Mouse (Mus musculus): ENCODE results near the gene Anks4b. TPM values are rescaled to one million over a fixed set of nuclear protein-coding genes. Genes with fewer than 3 reads are reported as not detected.

Anks4b gene
- polyA plus RNA-seq (2012; ENCODE audit: insufficient read depth, insufficient read length, missing spikeins), result not detected in 2 replicates

DNA sequence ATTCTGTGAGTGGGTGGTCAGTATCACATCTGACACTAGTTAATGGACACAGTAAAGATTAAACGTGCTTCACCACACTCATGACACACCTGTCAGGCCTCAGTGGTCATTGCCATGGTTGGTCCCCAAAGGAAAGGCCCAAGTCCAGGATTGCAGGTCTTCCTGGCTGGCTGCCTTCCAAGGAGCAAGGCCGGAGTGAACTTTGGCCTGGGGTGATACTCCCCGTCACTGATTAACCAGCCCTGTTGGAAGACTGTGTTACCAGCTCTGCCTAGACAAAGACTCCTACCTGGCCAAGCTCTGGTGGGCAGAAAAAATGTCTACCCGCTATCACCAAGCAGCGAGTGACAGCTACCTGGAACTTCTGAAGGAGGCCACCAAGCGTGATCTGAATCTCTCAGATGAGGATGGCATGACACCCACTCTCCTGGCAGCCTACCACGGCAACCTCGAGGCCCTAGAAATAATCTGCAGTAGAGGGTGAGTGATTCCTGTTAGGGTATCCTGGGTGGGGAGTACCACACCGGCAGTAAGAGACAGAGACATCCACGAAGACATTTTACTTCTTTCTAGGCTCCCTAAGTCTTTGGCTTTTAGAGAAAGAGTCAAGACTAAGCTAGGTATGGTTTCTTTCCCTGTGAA lies at the start of gene Anks4b:
Gene Anks4b, plus strand, starts transcription at position 256 of the 642 bp plus-strand sequence.
- no peak for TF ChIP-seq CTCF (IDR thresholded peaks at IDR 0.05; ENCODE audit: low read depth, low read length)
- TF ChIP-seq POLR2A (IDR thresholded peaks at IDR 0.05; ENCODE audit: borderline replicate concordance, low read depth, low read length), result no peak
- Histone ChIP-seq H3K4me3 (ENCODE audit: insufficient read depth, low read length) (no peak within 1 kb of the TSS), H3K4me1 (ENCODE audit: control insufficient read depth, insufficient read depth, low read length) (no peaks in the 10 kb centered on the region), H3K27ac (ENCODE audit: insufficient read depth, low read depth, low read length) (no peak within 1 kb of the TSS)

DNA sequence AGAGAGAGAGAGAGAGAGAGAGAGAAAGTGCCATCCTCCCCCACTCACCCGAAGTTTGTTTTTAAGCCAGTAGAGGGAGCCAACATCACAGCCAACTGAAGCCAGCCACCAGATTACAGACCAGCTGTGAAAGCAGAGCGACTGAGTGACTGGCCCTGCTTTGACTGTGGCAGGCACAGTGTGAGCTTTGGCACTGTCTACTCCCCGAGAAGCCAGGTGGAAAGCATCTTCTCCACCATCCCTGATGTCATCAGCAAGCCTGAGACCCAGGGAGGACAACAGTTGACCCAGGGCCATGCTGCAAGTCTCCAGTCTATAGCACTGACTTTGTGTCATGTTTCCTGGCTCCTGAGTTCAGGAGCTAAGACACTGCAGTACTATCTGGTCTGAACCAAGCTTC lies 48.8 kb upstream of the Anks4b start:
- no peak overlapping the region for H3K27ac ChIP-seq (ENCODE audit: insufficient read depth, low read depth, low read length)
- H3K4me3 ChIP-seq (ENCODE audit: insufficient read depth, low read length), result no peak overlapping the region
- peaks cover 2% of the 10 kb centered on the region; the same call in 1 of the 2 replicates for H3K4me1 ChIP-seq (ENCODE audit: control insufficient read depth, insufficient read depth, low read length)
- peak; percentile 39; the same call in 1 of the 2 replicates for TF ChIP-seq CTCF (IDR thresholded peaks at IDR 0.05; ENCODE audit: low read depth, low read length)
- TF ChIP-seq POLR2A (IDR thresholded peaks at IDR 0.05; ENCODE audit: borderline replicate concordance, low read depth, low read length), result no peak

DNA sequence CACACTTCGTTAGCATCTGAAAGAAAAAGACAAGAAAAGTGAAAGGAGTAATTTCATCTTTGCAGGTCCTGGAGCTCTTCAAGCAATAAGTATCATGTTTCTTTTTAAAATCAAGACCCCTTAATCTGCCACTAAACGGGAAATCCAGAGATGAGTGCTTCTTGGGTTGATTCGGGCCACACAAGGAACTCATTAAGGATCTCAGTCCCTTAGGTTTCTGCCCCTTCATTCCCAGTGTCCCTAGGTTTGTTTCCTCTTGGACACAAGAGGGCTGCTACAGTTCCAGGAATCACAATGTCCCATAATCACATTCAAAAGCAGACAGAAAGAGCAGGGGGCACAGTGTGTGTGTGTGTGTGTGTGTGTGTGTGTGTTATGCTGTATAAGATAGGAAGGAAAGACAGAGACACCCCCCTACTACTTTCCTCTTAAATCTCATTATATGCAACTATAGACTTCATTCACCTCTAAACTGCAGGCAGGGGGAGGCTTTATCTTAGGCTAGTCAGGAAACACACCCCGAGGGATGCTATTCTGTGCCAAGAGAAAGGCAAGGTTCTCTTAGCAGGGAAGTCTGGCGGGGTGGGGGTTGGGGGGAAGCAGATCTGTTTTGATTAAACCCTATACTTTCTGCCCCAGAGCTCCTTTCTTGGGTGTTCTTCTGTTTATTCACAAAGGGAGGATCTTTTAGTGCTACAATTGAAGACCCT lies 46.5 kb upstream of the Anks4b start:
- Histone ChIP-seq H3K27ac (ENCODE audit: insufficient read depth, low read depth, low read length) (no peak overlapping the region), H3K4me3 (ENCODE audit: insufficient read depth, low read length) (no peak overlapping the region), H3K4me1 (ENCODE audit: control insufficient read depth, insufficient read depth, low read length) (peaks cover 2% of the 10 kb centered on the region; the same call in 1 of the 2 replicates)
- TF ChIP-seq POLR2A (IDR thresholded peaks at IDR 0.05; ENCODE audit: borderline replicate concordance, low read depth, low read length), result no peak
- no peak for TF ChIP-seq CTCF (IDR thresholded peaks at IDR 0.05; ENCODE audit: low read depth, low read length)

DNA sequence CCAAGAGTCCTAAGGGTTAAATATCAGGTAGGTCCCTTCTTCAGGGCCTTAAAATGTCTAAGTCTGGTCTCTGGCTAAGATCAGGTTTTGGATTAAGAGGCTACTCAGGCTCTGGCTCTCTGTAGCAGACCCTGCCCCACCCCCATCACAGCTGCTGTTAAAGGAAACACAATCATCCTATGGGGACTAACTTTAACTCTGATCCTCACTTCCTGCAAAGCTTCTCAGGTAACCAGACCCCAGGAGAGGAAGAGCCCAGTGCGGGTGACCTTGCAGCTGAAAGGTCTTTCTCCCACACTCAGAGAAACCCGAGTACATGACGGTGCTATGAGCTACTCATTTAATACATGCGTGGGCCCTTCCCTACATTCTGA lies 46.0 kb upstream of the Anks4b start:
- H3K4me1 ChIP-seq (ENCODE audit: control insufficient read depth, insufficient read depth, low read length), result peaks cover 2% of the 10 kb centered on the region; the same call in 1 of the 2 replicates
- TF ChIP-seq POLR2A (IDR thresholded peaks at IDR 0.05; ENCODE audit: borderline replicate concordance, low read depth, low read length) (no peak), CTCF (IDR thresholded peaks at IDR 0.05; ENCODE audit: low read depth, low read length) (no peak)
- no peak overlapping the region for H3K4me3 ChIP-seq (ENCODE audit: insufficient read depth, low read length)
- H3K27ac ChIP-seq (ENCODE audit: insufficient read depth, low read depth, low read length), result no peak overlapping the region

DNA sequence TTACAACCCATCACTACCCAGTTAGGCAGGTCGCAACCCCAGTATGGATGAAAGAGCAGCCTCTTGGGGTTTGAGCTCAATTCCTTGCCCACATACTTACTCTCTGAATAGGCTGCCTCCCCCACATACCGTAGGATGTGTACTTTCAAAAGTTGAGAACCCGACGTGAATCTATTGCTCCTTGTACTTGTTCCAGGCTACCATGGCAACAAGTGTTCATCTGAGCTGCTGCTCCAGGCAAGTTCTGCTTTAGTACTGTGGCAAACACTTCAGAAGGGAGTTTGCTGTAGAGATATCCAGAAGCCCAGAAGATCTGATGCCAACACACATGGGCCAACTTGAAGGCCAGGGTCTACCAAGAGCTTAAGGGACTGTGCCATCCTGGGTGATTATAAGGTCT lies 44.7 kb upstream of the Anks4b start:
- no peak overlapping the region for H3K4me3 ChIP-seq (ENCODE audit: insufficient read depth, low read length)
- H3K27ac ChIP-seq (ENCODE audit: insufficient read depth, low read depth, low read length), result no peak overlapping the region
- peaks cover 2% of the 10 kb centered on the region; the same call in 1 of the 2 replicates for H3K4me1 ChIP-seq (ENCODE audit: control insufficient read depth, insufficient read depth, low read length)
- TF ChIP-seq POLR2A (IDR thresholded peaks at IDR 0.05; ENCODE audit: borderline replicate concordance, low read depth, low read length) (no peak), CTCF (IDR thresholded peaks at IDR 0.05; ENCODE audit: low read depth, low read length) (no peak)

DNA sequence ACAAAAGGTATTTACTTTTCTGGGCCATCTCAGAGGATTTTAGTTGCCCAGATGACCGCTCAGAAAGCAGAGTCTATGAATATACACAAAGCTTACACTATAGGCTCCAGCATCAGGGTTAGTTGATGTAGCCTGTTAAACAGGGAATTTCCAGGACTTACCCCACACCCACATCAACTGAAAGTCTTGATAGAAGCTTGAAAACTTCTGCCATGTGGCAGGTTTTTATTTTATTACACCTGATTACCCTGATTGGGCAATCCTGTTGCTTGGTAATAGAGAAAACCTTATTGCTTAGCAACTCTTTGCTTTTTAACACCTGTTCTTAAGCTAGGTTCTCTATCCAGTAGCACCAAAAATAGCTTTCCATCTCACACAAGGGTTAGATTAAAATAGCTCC lies 30.9 kb upstream of the Anks4b start:
- H3K27ac ChIP-seq (ENCODE audit: insufficient read depth, low read depth, low read length), result no peak overlapping the region
- no peaks in the 10 kb centered on the region for H3K4me1 ChIP-seq (ENCODE audit: control insufficient read depth, insufficient read depth, low read length)
- TF ChIP-seq POLR2A (IDR thresholded peaks at IDR 0.05; ENCODE audit: borderline replicate concordance, low read depth, low read length), result no peak
- no peak for TF ChIP-seq CTCF (IDR thresholded peaks at IDR 0.05; ENCODE audit: low read depth, low read length)
- H3K4me3 ChIP-seq (ENCODE audit: insufficient read depth, low read length), result no peak overlapping the region

DNA sequence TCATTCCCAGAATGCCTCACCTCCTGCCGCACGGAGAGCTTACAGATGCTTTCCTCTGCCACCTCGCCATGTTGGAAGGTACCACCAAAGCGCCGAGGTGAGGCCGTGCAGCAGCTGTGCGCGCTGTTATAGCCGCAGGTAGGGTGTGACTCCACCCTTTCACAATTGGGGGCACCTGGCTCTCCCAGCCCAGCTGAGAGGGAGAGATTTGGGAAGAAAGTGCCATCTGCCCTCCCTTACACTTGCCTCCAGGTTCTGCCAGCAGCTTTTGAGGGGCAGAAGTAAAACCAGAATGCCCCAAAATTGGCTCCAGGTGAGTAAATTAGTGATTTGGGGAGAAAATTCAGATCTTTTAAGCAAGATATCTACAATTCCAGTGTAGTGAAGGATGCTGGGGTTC lies 28.5 kb upstream of the Anks4b start, which contains the start of gene Zp2:
Gene Zp2, minus strand, starts transcription at position 101 of the 400 bp plus-strand sequence.
- TF ChIP-seq CTCF (IDR thresholded peaks at IDR 0.05; ENCODE audit: low read depth, low read length) (no peak), POLR2A (IDR thresholded peaks at IDR 0.05; ENCODE audit: borderline replicate concordance, low read depth, low read length) (no peak)

DNA sequence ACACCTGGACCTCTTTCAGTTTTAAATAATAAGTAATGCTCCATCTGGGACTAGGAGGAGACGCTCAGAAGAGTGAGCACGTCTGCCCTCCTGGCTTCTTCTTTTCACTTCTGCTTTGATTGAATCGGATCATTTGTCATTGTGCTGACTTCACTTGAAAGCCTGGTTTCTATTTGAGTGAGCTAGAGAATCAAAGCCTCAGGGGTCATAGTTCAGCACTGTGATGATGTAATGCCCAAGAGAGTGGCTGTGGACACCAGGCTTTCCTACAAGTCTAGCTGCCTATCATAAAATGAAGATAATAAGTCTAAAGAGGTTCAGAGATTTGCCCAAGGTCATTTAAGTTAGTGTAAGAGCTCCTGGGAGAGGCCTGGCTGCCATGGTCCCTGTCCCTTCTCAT lies 23.4 kb upstream of the Anks4b start:
- no peak for TF ChIP-seq POLR2A (IDR thresholded peaks at IDR 0.05; ENCODE audit: borderline replicate concordance, low read depth, low read length)
- TF ChIP-seq CTCF (IDR thresholded peaks at IDR 0.05; ENCODE audit: low read depth, low read length), result no peak
- Histone ChIP-seq H3K27ac (ENCODE audit: insufficient read depth, low read depth, low read length) (peak overlapping the region; percentile 45), H3K4me1 (ENCODE audit: control insufficient read depth, insufficient read depth, low read length) (peaks cover 7% of the 10 kb centered on the region), H3K4me3 (ENCODE audit: insufficient read depth, low read length) (no peak overlapping the region)

More for the DNA sequence above, 28.5 kb upstream of the Anks4b start, which contains the start of gene Zp2:
- H3K27ac ChIP-seq (ENCODE audit: insufficient read depth, low read depth, low read length), result no peak within 1 kb of the TSS
- H3K4me3 ChIP-seq (ENCODE audit: insufficient read depth, low read length), result no peak within 1 kb of the TSS
- peaks cover 7% of the 10 kb centered on the region for H3K4me1 ChIP-seq (ENCODE audit: control insufficient read depth, insufficient read depth, low read length)

DNA sequence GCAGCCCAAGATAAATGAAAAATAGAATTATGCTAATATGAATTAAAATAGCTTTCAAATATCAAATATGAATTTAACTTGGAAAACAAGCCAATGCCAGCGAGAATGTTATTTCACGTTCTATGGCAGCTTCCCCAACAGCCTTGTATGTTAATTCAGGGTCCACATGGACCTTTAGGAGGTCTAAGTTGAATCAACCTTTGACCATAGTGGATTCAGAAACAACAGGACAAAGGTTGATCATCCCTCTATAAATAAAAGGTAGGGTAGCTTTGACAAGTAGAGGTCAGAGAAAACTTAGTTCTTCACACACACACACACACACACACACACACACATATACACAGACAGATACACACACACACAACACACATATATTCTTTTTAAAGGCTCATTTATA lies 22.8 kb upstream of the Anks4b start:
- TF ChIP-seq CTCF (IDR thresholded peaks at IDR 0.05; ENCODE audit: low read depth, low read length) (no peak), POLR2A (IDR thresholded peaks at IDR 0.05; ENCODE audit: borderline replicate concordance, low read depth, low read length) (no peak)
- no peak overlapping the region for H3K27ac ChIP-seq (ENCODE audit: insufficient read depth, low read depth, low read length)
- H3K4me3 ChIP-seq (ENCODE audit: insufficient read depth, low read length), result no peak overlapping the region
- H3K4me1 ChIP-seq (ENCODE audit: control insufficient read depth, insufficient read depth, low read length), result peaks cover 7% of the 10 kb centered on the region

DNA sequence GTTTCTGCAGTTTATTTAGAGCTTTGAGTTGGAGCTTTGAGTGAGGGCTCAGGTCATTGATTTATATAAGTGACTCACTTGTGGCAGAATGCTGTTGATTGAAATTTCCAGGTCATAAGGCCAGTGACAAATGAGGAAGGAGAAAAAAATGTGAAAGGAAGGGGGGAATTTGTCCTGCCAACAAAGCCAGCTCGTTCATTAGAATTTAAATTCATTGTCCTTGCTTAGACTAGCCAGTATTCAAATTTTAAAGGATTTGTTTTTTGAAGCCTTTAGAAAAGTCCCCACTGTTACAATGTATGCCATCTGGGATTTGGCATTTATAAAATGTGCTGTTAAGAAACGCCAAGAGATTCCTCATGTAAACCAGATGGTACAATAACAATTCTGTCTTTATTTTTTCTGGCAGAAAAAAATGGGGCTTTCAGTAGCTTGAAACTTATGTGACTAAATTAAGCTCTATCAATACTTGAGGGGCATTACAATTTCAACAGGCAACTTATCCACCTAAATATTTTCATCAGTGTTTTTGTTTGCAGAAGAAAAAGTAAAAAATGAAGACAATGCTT lies 16.7 kb upstream of the Anks4b start:
- no peak overlapping the region for H3K27ac ChIP-seq (ENCODE audit: insufficient read depth, low read depth, low read length)
- H3K4me3 ChIP-seq (ENCODE audit: insufficient read depth, low read length), result no peak overlapping the region
- no peak for TF ChIP-seq CTCF (IDR thresholded peaks at IDR 0.05; ENCODE audit: low read depth, low read length)
- no peak for TF ChIP-seq POLR2A (IDR thresholded peaks at IDR 0.05; ENCODE audit: borderline replicate concordance, low read depth, low read length)
- peaks cover 4% of the 10 kb centered on the region for H3K4me1 ChIP-seq (ENCODE audit: control insufficient read depth, insufficient read depth, low read length)
